Mouse (Mus musculus): ENCODE data around the gene Slamf1.

DNA sequence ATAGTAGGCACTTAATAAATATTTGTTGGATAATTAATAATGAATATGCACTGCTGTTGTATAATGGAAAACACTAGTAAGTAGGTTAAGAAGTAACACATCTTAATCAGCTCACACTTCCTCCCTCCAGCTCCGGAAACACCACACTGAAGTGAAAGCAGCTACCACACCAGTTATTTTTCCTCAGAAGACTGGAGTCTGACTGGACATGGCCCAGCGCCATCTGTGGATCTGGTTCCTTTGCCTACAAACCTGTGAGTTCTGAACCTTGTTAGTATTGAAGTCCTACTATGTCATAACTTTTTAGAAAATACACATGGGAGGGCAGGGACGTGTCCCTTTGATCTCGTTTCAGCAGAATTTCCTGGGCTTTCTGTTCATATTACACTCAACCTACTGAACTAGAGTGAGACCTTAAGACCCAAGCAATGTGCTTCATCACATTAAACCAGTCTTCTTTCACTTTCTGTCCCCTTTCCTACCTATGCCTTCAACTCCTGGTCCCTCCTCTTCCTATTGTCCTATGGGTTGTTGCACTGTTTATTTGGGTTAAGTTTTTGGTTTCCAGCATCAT, 73.6 kb downstream of the Slamf1 start:
- TF ChIP-seq CTCF (IDR thresholded peaks at IDR 0.05; ENCODE audit: borderline replicate concordance, control insufficient read depth, extremely low read depth, insufficient read depth, low read length, poor library complexity) (no peak), POLR2A (IDR thresholded peaks at IDR 0.05; ENCODE audit: control insufficient read depth, extremely low read depth, insufficient read depth, low read length, poor library complexity) (no peak)
